Mouse (Mus musculus) MEL (cell line): ENCODE measurements around the gene Mcrip2.

Experiments used
- CHD1 ChIP-seq: IDR thresholded peaks from 2 replicates; pipeline ENCODE4 v1.6.1; 2012; ENCODE audit warnings: low read depth, mild to moderate bottlenecking, inconsistent platforms, low read length, improper control_type of control experiment
- CTCF ChIP-seq, 3 experiments: IDR thresholded peaks in 2 of 3; conservative IDR thresholded peaks in 1 of 3; 2 replicates each; pipeline ENCODE4 v1.5.1; 2011 to 2012; ENCODE audit warnings: low read length in 3 of 3, low read depth in 2 of 3, mild to moderate bottlenecking in 2 of 3, improper control_type of control experiment in 1 of 3, inconsistent platforms in 1 of 3, mixed read lengths in 1 of 3, moderate library complexity in 1 of 3; ENCODE audit not compliant: control insufficient read depth in 1 of 3, insufficient read depth in 1 of 3, poor library complexity in 1 of 3, severe bottlenecking in 1 of 3
- GATA1 ChIP-seq: IDR thresholded peaks from 2 replicates; pipeline ENCODE4 v1.6.1; 2011; ENCODE audit warnings: low read depth, low read length, improper control_type of control experiment
- MAX ChIP-seq: IDR thresholded peaks from 2 replicates; pipeline ENCODE4 v1.6.1; 2011; ENCODE audit warnings: low read length, improper control_type of control experiment
- MYB ChIP-seq: IDR thresholded peaks from 2 replicates; pipeline ENCODE4 v1.6.1; 2011; ENCODE audit warnings: mild to moderate bottlenecking, low read depth, low read length, improper control_type of control experiment
- POLR2A ChIP-seq, 2 experiments: IDR thresholded peaks; 2 replicates each; pipeline ENCODE4 v1.6.1; 2011 to 2012; ENCODE audit warnings: low read length in 2 of 2, mild to moderate bottlenecking in 2 of 2, control low read depth in 1 of 2, improper control_type of control experiment in 1 of 2, low read depth in 1 of 2, moderate library complexity in 1 of 2; ENCODE audit not compliant: control insufficient read depth in 1 of 2, insufficient read depth in 1 of 2, poor library complexity in 1 of 2
- SIN3A ChIP-seq: IDR thresholded peaks from 2 replicates; pipeline ENCODE4 v1.6.1; 2012; ENCODE audit warnings: low read length, improper control_type of control experiment, inconsistent platforms
- TAL1 ChIP-seq: IDR thresholded peaks from 2 replicates; pipeline ENCODE4 v1.6.1; 2012; ENCODE audit warnings: mild to moderate bottlenecking, inconsistent platforms, low read length, moderate library complexity, mixed read lengths
- ZC3H11A ChIP-seq: IDR thresholded peaks from 2 replicates; pipeline ENCODE4 v1.6.1; 2012; ENCODE audit warnings: low read depth, mild to moderate bottlenecking, inconsistent platforms, low read length, improper control_type of control experiment
- ZNF384 ChIP-seq: IDR thresholded peaks from 2 replicates; pipeline ENCODE4 v1.6.1; 2012; ENCODE audit warnings: low read depth, mild to moderate bottlenecking, inconsistent platforms, low read length, improper control_type of control experiment

DNA sequence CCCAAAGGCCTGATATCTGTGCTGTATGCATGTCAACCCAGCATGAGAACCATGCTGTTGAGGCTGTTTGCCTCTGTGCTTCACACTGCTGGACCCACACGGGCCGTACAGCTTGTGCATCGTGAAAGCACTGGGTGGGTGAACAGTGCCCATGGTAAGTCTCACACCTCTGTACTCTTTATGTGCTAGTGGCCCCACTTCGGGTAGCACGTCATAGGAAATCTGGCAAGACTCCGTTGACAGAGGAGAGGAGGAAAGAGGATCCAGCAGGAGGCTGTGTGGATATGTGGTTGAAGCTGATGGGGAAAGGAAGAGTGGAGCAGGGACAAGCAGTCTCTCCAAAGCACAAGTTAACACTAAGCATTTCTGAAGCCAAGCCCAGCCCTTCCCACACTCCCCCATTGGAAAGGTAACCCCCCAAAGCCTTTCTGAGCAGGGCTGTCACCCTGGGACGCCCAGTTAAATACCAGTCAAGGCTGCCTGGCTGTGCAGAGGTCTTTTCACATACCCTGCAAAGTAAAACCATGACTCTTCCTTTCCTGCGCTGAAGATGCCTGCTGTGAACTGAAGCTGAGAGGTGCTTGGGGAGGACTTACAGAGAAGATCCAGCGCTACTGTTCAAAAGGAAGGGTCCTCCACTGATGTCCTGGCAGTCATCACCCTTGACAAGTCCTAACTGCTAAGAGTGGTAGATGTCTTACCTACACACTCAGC, 49.6 kb upstream of the Mcrip2 start:
- TF ChIP-seq CTCF (IDR thresholded peaks at IDR 0.05 in 2 of 3, conservative IDR thresholded peaks at IDR 0.05 in 1 of 3; ENCODE audit: control insufficient read depth in 1 of 3, insufficient read depth in 1 of 3, low read depth in 2 of 3, low read length in 3 of 3, poor library complexity in 1 of 3, severe bottlenecking in 1 of 3) (no peak), MYB (no peak), GATA1 (no peak), ZC3H11A (no peak), CHD1 (no peak), POLR2A (IDR thresholded peaks at IDR 0.05; ENCODE audit: control insufficient read depth in 1 of 2, insufficient read depth in 1 of 2, low read depth in 1 of 2, low read length in 2 of 2, poor library complexity in 1 of 2) (no peak), MAX (no peak), ZNF384 (no peak), SIN3A (no peak), TAL1 (no peak)
